Mouse (Mus musculus): ENCODE data around the gene Ccdc13.

DNA sequence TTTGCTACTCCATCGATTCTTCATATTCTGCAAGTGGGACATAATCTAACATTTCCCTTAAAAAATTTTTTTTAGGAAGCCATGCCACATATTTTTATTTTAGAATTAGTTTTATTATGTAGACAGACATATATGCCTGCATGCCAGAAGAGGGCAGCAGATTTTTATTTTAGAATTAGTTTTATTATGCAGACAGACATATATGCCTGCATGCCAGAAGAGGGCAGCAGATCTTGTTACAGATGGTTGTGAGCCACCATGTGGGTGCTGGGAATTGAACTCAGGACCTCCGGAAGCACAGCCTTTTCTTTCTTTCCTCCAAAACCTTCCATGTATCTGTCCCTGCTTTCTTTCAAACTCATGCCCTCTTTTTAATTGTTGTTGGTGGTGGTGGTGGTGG lies 3.7 kb upstream of the Ccdc13 start:
- TF ChIP-seq CTCF (IDR thresholded peaks at IDR 0.05; ENCODE audit: low read depth) = peak; percentile 29
- no peak for TF ChIP-seq EP300 (IDR thresholded peaks at IDR 0.05; ENCODE audit: low read depth)
